Mouse (Mus musculus) C2C12 (cell line): ENCODE results near the gene Trp53tg5.

ENCODE experiments used
- CEBPB ChIP-seq: IDR thresholded peaks from one replicate; pipeline ENCODE4 v1.6.1; 2011; ENCODE audit warnings: low read depth, mild to moderate bottlenecking, control low read depth, moderate library complexity
- CTCF ChIP-seq: IDR thresholded peaks from one replicate; pipeline ENCODE4 v1.5.1; 2011; ENCODE audit not compliant: control insufficient read depth, insufficient read depth, insufficient read length
- MAX ChIP-seq: IDR thresholded peaks from one replicate; pipeline ENCODE4 v1.6.1; 2011; ENCODE audit warnings: mild to moderate bottlenecking, control low read depth

- TF ChIP-seq CTCF (no peak), MAX (no peak), CEBPB (no peak)
Measured at GRCm38 (mm10) chr2:164453887-164454500, 19.5 kb downstream of the Trp53tg5 start.
